ENCODE assay signal across 9 mouse cellular contexts in genomic region chr1:190978001-190978400, GRCm38 (mm10). TPM values are rescaled to one million over a fixed set of nuclear protein-coding genes. Genes with fewer than 3 reads are reported as not detected.
A peak's percentile ranks its signal among the peaks of the same experiment; 100 is the strongest.
DNase-seq lines count a peak whose midpoint lies in the region; ATAC-seq and TF ChIP-seq lines count a peak whose summit lies in the region.
"Had no signal": no experiment of that assay in that cellular context is flagged by ENCODE, and none has a peak within 500 bp of the region (broad histone marks: within the 10 kb centered on the region; RNA-seq: fewer than 3 reads in every experiment).

No protein-coding gene starts in this region.

- H3K27ac ChIP-seq in lung, embryonic 14.5 days (ENCODE audit: low read depth): no peak overlapping the region
- H3K27ac ChIP-seq in embryonic facial prominence, embryonic 13.5 days: peak overlapping the region; percentile 97
- no peak overlapping the region for H3K27ac ChIP-seq in intestine, embryonic 16.5 days (ENCODE audit: low read length)
- peak overlapping the region; percentile 95 for H3K27ac ChIP-seq in neural tube, embryonic 14.5 days (ENCODE audit: low read depth, low read length)

- H3K36me3 ChIP-seq in lung, embryonic 14.5 days (ENCODE audit: insufficient read depth): peaks cover 23% of the 10 kb centered on the region; the same call in 1 of the 2 replicates
- H3K36me3 ChIP-seq in embryonic facial prominence, embryonic 13.5 days: peaks cover 32% of the 10 kb centered on the region
- H3K36me3 ChIP-seq in intestine, embryonic 16.5 days (ENCODE audit: control insufficient read depth, insufficient read depth, low read length): no peaks in the 10 kb centered on the region
- H3K36me3 ChIP-seq in neural tube, embryonic 14.5 days (ENCODE audit: control insufficient read depth, insufficient read depth, low read length): peaks cover 18% of the 10 kb centered on the region

- no peaks in the 10 kb centered on the region for H3K9me3 ChIP-seq in lung, embryonic 14.5 days (ENCODE audit: low read depth, low read length)
- no peaks in the 10 kb centered on the region for H3K9me3 ChIP-seq in embryonic facial prominence, embryonic 13.5 days
- no peaks in the 10 kb centered on the region for H3K9me3 ChIP-seq in intestine, embryonic 16.5 days (ENCODE audit: control insufficient read depth, low read length)
- H3K9me3 ChIP-seq in neural tube, embryonic 14.5 days (ENCODE audit: control insufficient read depth, low read length): no peaks in the 10 kb centered on the region

- H3K4me1 ChIP-seq in lung, embryonic 14.5 days (ENCODE audit: insufficient read depth): peaks cover 13% of the 10 kb centered on the region
- peaks cover 32% of the 10 kb centered on the region for H3K4me1 ChIP-seq in embryonic facial prominence, embryonic 13.5 days
- peaks cover 15% of the 10 kb centered on the region for H3K4me1 ChIP-seq in intestine, embryonic 16.5 days (ENCODE audit: control insufficient read depth, insufficient read depth, low read length)
- H3K4me1 ChIP-seq in neural tube, embryonic 14.5 days (ENCODE audit: control insufficient read depth, insufficient read depth, low read length): peaks cover 24% of the 10 kb centered on the region

- no peak for ATAC-seq in lung, embryonic 14.5 days (ENCODE audit: insufficient read depth)
- no peak for ATAC-seq in embryonic facial prominence, embryonic 13.5 days (ENCODE audit: insufficient number of reproducible peaks, insufficient read depth, low FRiP score, low TSS enrichment, low read depth)
- ATAC-seq in intestine, embryonic 16.5 days: 0 out of 2 replicates have a peak, but pooled peaks have one; percentile 2
- peak; percentile 10; the same call in 1 of the 2 replicates for ATAC-seq in neural tube, embryonic 14.5 days (ENCODE audit: low read depth)

- no peak for TF ChIP-seq CTCF in lung, embryonic 14.5 days (IDR thresholded peaks at IDR 0.05; ENCODE audit: low read depth)

- H3K27me3 ChIP-seq in lung, embryonic 14.5 days (ENCODE audit: insufficient read depth, low read length): no peaks in the 10 kb centered on the region
- H3K27me3 ChIP-seq in embryonic facial prominence, embryonic 13.5 days: no peaks in the 10 kb centered on the region
- no peaks in the 10 kb centered on the region for H3K27me3 ChIP-seq in intestine, embryonic 16.5 days (replicated peaks; ENCODE audit: control insufficient read depth, insufficient read depth, low read length)
- no peaks in the 10 kb centered on the region; the same call in 1 of the 2 replicates for H3K27me3 ChIP-seq in neural tube, embryonic 14.5 days (ENCODE audit: control insufficient read depth, insufficient read depth, low read length)

- H3K4me3 ChIP-seq in lung, embryonic 14.5 days (ENCODE audit: low read depth, low read length): peak overlapping the region; percentile 67
- H3K4me3 ChIP-seq in embryonic facial prominence, embryonic 13.5 days: peak overlapping the region; percentile 73
- peak overlapping the region; percentile 70 for H3K4me3 ChIP-seq in intestine, embryonic 16.5 days (ENCODE audit: low read length)
- peak overlapping the region; percentile 82 for H3K4me3 ChIP-seq in neural tube, embryonic 14.5 days (ENCODE audit: low read depth, low read length)

- peak overlapping the region; percentile 98 for H3K4me2 ChIP-seq in lung, embryonic 14.5 days
- H3K4me2 ChIP-seq in embryonic facial prominence, embryonic 13.5 days: peak overlapping the region; percentile 89
- H3K4me2 ChIP-seq in intestine, embryonic 16.5 days (ENCODE audit: low read depth, low read length): peak overlapping the region; percentile 99
- peak overlapping the region; percentile 93 for H3K4me2 ChIP-seq in neural tube, embryonic 14.5 days (ENCODE audit: low read depth, low read length)

- H3K9ac ChIP-seq in lung, embryonic 14.5 days: peak overlapping the region; percentile 87
- H3K9ac ChIP-seq in embryonic facial prominence, embryonic 13.5 days: peak overlapping the region; percentile 94
- peak overlapping the region; percentile 79 for H3K9ac ChIP-seq in intestine, embryonic 16.5 days (ENCODE audit: low read depth, low read length)
- peak overlapping the region; percentile 97 for H3K9ac ChIP-seq in neural tube, embryonic 14.5 days (replicated peaks; ENCODE audit: low read depth, low read length)

- WGBS in lung, embryonic 14.5 days: 2% methylated on average over 22 of the region's 22 CpGs
- 0% methylated on average over 22 of the region's 22 CpGs for WGBS in embryonic facial prominence, embryonic 13.5 days
- 0% methylated on average over 22 of the region's 22 CpGs for WGBS in intestine, embryonic 16.5 days
- under 1% methylated on average over 20 of the region's 22 CpGs for whole genome bisulfite sequencing in neural tube, embryonic 14.5 days

- peak; percentile 54 for DNase-seq in lung, embryonic 14.5 days
- DNase-seq in lung, postnatal 25 days (ENCODE audit: low spot score): no peak
- no peak for DNase-seq in spleen, adult 12 weeks (ENCODE audit: low spot score)
- no peak for DNase-seq in gastrocnemius, adult 18-20 months (ENCODE audit: low spot score)
- DNase-seq in adrenal gland, postnatal 14 days: no peak

RNA-seq across cellular contexts. Expression of gene Vash2, which starts 1.1 kb away (rescaled TPM):
- polyA plus RNA-seq in lung, embryonic 14.5 days (2014; fragmentation: Nextera tagmentation; extraction: Ambion mirVana): 38.1 and 40.6 TPM in 2 replicates
- polyA plus RNA-seq in embryonic facial prominence, embryonic 13.5 days (2015; fragmentation: Nextera tagmentation; extraction: Ambion mirVana): 54.3 and 54.7 TPM in 2 replicates
- polyA plus RNA-seq in intestine, embryonic 16.5 days (2015; fragmentation: Nextera tagmentation; extraction: Ambion mirVana): 11.9 and 12.3 TPM in 2 replicates
- polyA plus RNA-seq in neural tube, embryonic 14.5 days (2014; fragmentation: Nextera tagmentation; extraction: Ambion mirVana): 118 and 125 TPM in 2 replicates
- under 1 TPM; 0.25 to 0.71 TPM for total RNA-seq in gastrocnemius, adult 18-20 months (2021)
- 0.48 and 1.2 TPM in 2 replicates for total RNA-seq in adrenal gland, postnatal 14 days (2021)

RNA-seq across cellular contexts. Expression of gene Flvcr1, which starts 48.0 kb away (rescaled TPM):
- polyA plus RNA-seq in lung, embryonic 14.5 days (2014; fragmentation: Nextera tagmentation; extraction: Ambion mirVana): 8.4 and 9.9 TPM in 2 replicates
- 6.2 and 7.0 TPM in 2 replicates for polyA plus RNA-seq in embryonic facial prominence, embryonic 13.5 days (2015; fragmentation: Nextera tagmentation; extraction: Ambion mirVana)
- polyA plus RNA-seq in intestine, embryonic 16.5 days (2015; fragmentation: Nextera tagmentation; extraction: Ambion mirVana): 8.4 and 14.2 TPM in 2 replicates
- polyA plus RNA-seq in neural tube, embryonic 14.5 days (2014; fragmentation: Nextera tagmentation; extraction: Ambion mirVana): 12.1 and 12.3 TPM in 2 replicates
- 10 to 100 TPM; 11.5 to 13.8 TPM for total RNA-seq in gastrocnemius, adult 18-20 months (2021)
- 15.0 and 23.8 TPM in 2 replicates for total RNA-seq in adrenal gland, postnatal 14 days (2021)

RNA-seq across cellular contexts. Expression of gene Angel2, which starts 53.1 kb away (rescaled TPM):
- 45.3 and 47.6 TPM in 2 replicates for polyA plus RNA-seq in lung, embryonic 14.5 days (2014; fragmentation: Nextera tagmentation; extraction: Ambion mirVana)
- 51.5 and 60.1 TPM in 2 replicates for polyA plus RNA-seq in embryonic facial prominence, embryonic 13.5 days (2015; fragmentation: Nextera tagmentation; extraction: Ambion mirVana)
- polyA plus RNA-seq in intestine, embryonic 16.5 days (2015; fragmentation: Nextera tagmentation; extraction: Ambion mirVana): 30.9 and 33.6 TPM in 2 replicates
- polyA plus RNA-seq in neural tube, embryonic 14.5 days (2014; fragmentation: Nextera tagmentation; extraction: Ambion mirVana): 47.9 and 53.3 TPM in 2 replicates
- 10 to 100 TPM; 26.4 to 30.1 TPM for total RNA-seq in gastrocnemius, adult 18-20 months (2021)
- total RNA-seq in adrenal gland, postnatal 14 days (2021): 46.6 and 46.7 TPM in 2 replicates

RNA-seq across cellular contexts. Expression of gene Spata45, which starts 58.4 kb away (rescaled TPM):
- polyA plus RNA-seq in lung, embryonic 14.5 days (2014; fragmentation: Nextera tagmentation; extraction: Ambion mirVana): not detected in 2 replicates
- not detected in 2 replicates for polyA plus RNA-seq in embryonic facial prominence, embryonic 13.5 days (2015; fragmentation: Nextera tagmentation; extraction: Ambion mirVana)
- 0.61 TPM in 1 of 2 replicates, not detected in the other for polyA plus RNA-seq in intestine, embryonic 16.5 days (2015; fragmentation: Nextera tagmentation; extraction: Ambion mirVana)
- not detected in 2 replicates for polyA plus RNA-seq in neural tube, embryonic 14.5 days (2014; fragmentation: Nextera tagmentation; extraction: Ambion mirVana)
- not detected for total RNA-seq in gastrocnemius, adult 18-20 months (2021)
- not detected in 2 replicates for total RNA-seq in adrenal gland, postnatal 14 days (2021)
- total RNA-seq: common myeloid progenitor, adult 5-6 weeks had no signal

Comparison
In these comparisons a context has a peak if more than half of its experiments do, and no peak if none do; other contexts are left out.
1. ATAC-seq: peak in intestine, embryonic 16.5 days (single experiment) and neural tube, embryonic 14.5 days (single experiment); none in lung, embryonic 14.5 days (single experiment) and embryonic facial prominence, embryonic 13.5 days (single experiment).
2. H3K27ac ChIP-seq: peak in embryonic facial prominence, embryonic 13.5 days (single experiment) and neural tube, embryonic 14.5 days (single experiment); none in lung, embryonic 14.5 days (single experiment) and intestine, embryonic 16.5 days (single experiment).
3. Peak in every context shown above with its lines, with median percentiles within 50 percentile points of each other: H3K4me2 ChIP-seq, H3K4me3 ChIP-seq and H3K9ac ChIP-seq.